12 mouse cellular contexts compared by ENCODE assay signal in the genomic region with DNA sequence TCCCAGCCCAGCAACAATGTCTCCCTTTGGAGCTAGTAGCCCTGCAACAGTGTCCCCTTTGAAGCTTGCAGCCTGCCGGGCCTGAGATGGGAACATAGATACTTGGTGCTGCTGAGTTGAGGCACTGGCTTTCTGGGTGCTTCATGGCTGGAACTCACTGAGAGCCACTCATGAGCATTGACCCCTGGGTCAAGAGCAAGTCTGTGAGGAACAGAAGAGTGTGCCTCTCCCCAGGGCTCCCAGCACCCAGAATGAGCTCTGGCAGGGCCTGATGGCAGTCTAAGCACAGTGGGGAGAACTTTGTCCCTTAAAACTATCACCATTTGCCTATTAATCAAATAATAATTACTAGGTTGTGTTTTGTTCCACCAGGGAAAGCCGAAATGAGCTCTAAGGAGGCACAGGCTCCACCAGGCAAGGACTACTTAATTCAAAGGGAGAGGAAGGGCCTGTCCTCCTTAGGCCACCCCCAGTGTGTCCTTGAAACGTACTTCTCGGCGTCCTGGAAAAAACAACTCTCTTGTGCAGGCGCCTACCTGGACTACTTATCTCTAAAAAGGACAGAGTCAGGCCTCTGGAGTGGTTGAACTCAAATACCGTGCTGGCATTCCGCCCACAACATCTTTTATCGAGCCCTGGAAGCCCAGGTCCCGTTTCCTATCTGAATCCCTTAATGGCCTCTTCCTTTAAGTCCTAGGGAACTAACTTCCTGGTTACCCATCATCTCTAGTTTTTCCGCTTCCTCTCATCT. TPM values are rescaled to one million over a fixed set of nuclear protein-coding genes. Genes with fewer than 3 reads are reported as not detected.
DNase-seq lines count a peak whose midpoint lies in the region; ATAC-seq and TF ChIP-seq lines count a peak whose summit lies in the region.
"Had no signal": no experiment of that assay in that cellular context is flagged by ENCODE, and none has a peak within 500 bp of the region (broad histone marks: within the 10 kb centered on the region; RNA-seq: fewer than 3 reads in every experiment).

No protein-coding gene starts in this region.

- H3K27ac ChIP-seq in heart, embryonic 13.5 days (replicated peaks): peak overlapping the region; percentile 43
- 0 out of 2 replicates have a peak overlapping the region, but pooled peaks have one; percentile 35 for H3K27ac ChIP-seq in testis, adult 2 months (ENCODE audit: control insufficient read depth, insufficient read depth, low read depth, low read length)
- peak overlapping the region; percentile 89 for H3K27ac ChIP-seq in lung, embryonic 16.5 days (ENCODE audit: low read length)
- H3K27ac ChIP-seq: forebrain, embryonic 10.5 days; liver, embryonic 15.5 days; neural tube, embryonic 13.5 days had no signal

- no peaks in the 10 kb centered on the region for H3K9me3 ChIP-seq in heart, embryonic 13.5 days
- H3K9me3 ChIP-seq in lung, embryonic 16.5 days (ENCODE audit: control insufficient read depth, low read length): no peaks in the 10 kb centered on the region
- H3K9me3 ChIP-seq: forebrain, embryonic 10.5 days; liver, embryonic 15.5 days; neural tube, embryonic 13.5 days had no signal

- no peak overlapping the region for H3K4me2 ChIP-seq in heart, embryonic 13.5 days
- H3K4me2 ChIP-seq in lung, embryonic 16.5 days (ENCODE audit: low read depth, low read length): peak overlapping the region; percentile 7; the same call in 1 of the 2 replicates
- H3K4me2 ChIP-seq: liver, embryonic 15.5 days; neural tube, embryonic 13.5 days had no signal

- H3K27me3 ChIP-seq in heart, embryonic 13.5 days (replicated peaks): peaks cover 11% of the 10 kb centered on the region; the same call in 1 of the 2 replicates
- no peaks in the 10 kb centered on the region for H3K27me3 ChIP-seq in testis, adult 2 months (ENCODE audit: control insufficient read depth, insufficient read depth, low read length)
- no peaks in the 10 kb centered on the region for H3K27me3 ChIP-seq in lung, embryonic 16.5 days (ENCODE audit: control insufficient read depth, insufficient read depth, low read depth, low read length)
- H3K27me3 ChIP-seq: CH12.LX; liver, embryonic 15.5 days; neural tube, embryonic 13.5 days had no signal

- H3K4me3 ChIP-seq in heart, embryonic 13.5 days: no peak overlapping the region
- H3K4me3 ChIP-seq in testis, adult 2 months (ENCODE audit: control insufficient read depth, low read depth, low read length): no peak overlapping the region
- no peak overlapping the region for H3K4me3 ChIP-seq in lung, embryonic 16.5 days (ENCODE audit: low read length)
- H3K4me3 ChIP-seq: forebrain, embryonic 10.5 days; liver, embryonic 15.5 days; neural tube, embryonic 13.5 days had no signal

- no peak for DNase-seq in heart, postnatal 36 days
- DNase-seq in testis, postnatal 14 days (ENCODE audit: low spot score): no peak
- no peak for DNase-seq in right cerebral cortex, adult 2 months (ENCODE audit: low spot score in 2 of 2)
- DNase-seq in neural tube, embryonic 10.5 days (ENCODE audit: extremely low spot score, low spot score): no peak
- DNase-seq: thymus, adult 2 months had no signal

- no peak overlapping the region for H3K9ac ChIP-seq in heart, embryonic 13.5 days
- no peak overlapping the region for H3K9ac ChIP-seq in lung, embryonic 16.5 days (ENCODE audit: low read length)
- H3K9ac ChIP-seq: liver, embryonic 15.5 days; neural tube, embryonic 13.5 days had no signal

- peaks cover 52% of the 10 kb centered on the region for H3K4me1 ChIP-seq in heart, embryonic 13.5 days
- peaks cover 23% of the 10 kb centered on the region for H3K4me1 ChIP-seq in testis, adult 2 months (ENCODE audit: control insufficient read depth, insufficient read depth, low read length)
- peaks cover 64% of the 10 kb centered on the region for H3K4me1 ChIP-seq in lung, embryonic 16.5 days (replicated peaks; ENCODE audit: control insufficient read depth, insufficient read depth, low read length)

- TF ChIP-seq POLR2A in testis, adult 2 months (IDR thresholded peaks at IDR 0.05; ENCODE audit: control insufficient read depth, low read depth, low read length): no peak

- no peaks in the 10 kb centered on the region for H3K36me3 ChIP-seq in heart, embryonic 13.5 days
- no peaks in the 10 kb centered on the region for H3K36me3 ChIP-seq in testis, adult 2 months (ENCODE audit: control insufficient read depth, insufficient read depth, low read length)
- no peaks in the 10 kb centered on the region for H3K36me3 ChIP-seq in lung, embryonic 16.5 days (ENCODE audit: control insufficient read depth, insufficient read depth, low read length)
- H3K36me3 ChIP-seq: forebrain, embryonic 10.5 days; liver, embryonic 15.5 days; neural tube, embryonic 13.5 days had no signal

- intact Hi-C loops in heart, postnatal 36 days (cut with DNase I): no loop called here

- ATAC-seq in heart, embryonic 13.5 days (ENCODE audit: extremely low read depth, insufficient number of reproducible peaks, low FRiP score, low TSS enrichment): no peak
- peak; percentile 64 for ATAC-seq in lung, embryonic 16.5 days (ENCODE audit: low read depth)

- 36% methylated on average over 11 of the region's 11 CpGs for WGBS in heart, embryonic 13.5 days
- 42% methylated on average over 11 of the region's 11 CpGs for WGBS in lung, embryonic 16.5 days

- TF ChIP-seq CTCF in testis, adult 2 months (IDR thresholded peaks at IDR 0.05; ENCODE audit: control insufficient read depth, insufficient read depth, insufficient replicate concordance, low read depth, low read length): no peak

RNA-seq across cellular contexts. Expression of a gene that starts 52.1 kb away (rescaled TPM):
- polyA plus RNA-seq in heart, embryonic 13.5 days (2015; fragmentation: Nextera tagmentation; extraction: Ambion mirVana): 21.5 and 22.7 TPM in 2 replicates
- 10 to 100 TPM; 18.7 to 24.7 TPM for total RNA-seq in heart, postnatal 36 days (2021)
- 15.1 and 16.1 TPM in 2 replicates for polyA plus RNA-seq in testis, adult 2 months (2012; rRNA removed)
- 94.5 and 102 TPM in 2 replicates for polyA plus RNA-seq in lung, embryonic 16.5 days (2015; fragmentation: Nextera tagmentation; extraction: Ambion mirVana)

Comparison
In these comparisons a context has a peak if more than half of its experiments do, and no peak if none do; other contexts are left out.
1. H3K27ac ChIP-seq: peak in every context shown above with its lines; median percentile 89 in lung, embryonic 16.5 days; 43 in heart, embryonic 13.5 days; 35 in testis, adult 2 months.